Mouse (Mus musculus) heart, adult 10 weeks (tissue): ENCODE results near the gene Jkamp. TPM values are rescaled to one million over a fixed set of nuclear protein-coding genes. Genes with fewer than 3 reads are reported as not detected.

Source experiments
- polyA plus RNA-seq: library from polyadenylated mRNA; stranded (reverse); fragments of 350-450 nt; fragmentation: Illumina TruSeq; extraction: RNeasy Lipid Tissue Mini Kit (QIAGEN cat#74804); gene quantifications from one replicate; pipeline ENCODE4 v1.2.3, GENCODE M21; 2014; ENCODE audit warnings: low read depth, low replicate concordance

Gene Jkamp
- polyA plus RNA-seq = 25.4 TPM

GRCm38 (mm10) chr12:72085329-72086165 lies at the start of gene Jkamp, which contains the start of gene L3hypdh:
Gene Jkamp, plus strand, starts transcription at chr12:72085589.
Gene L3hypdh, minus strand, starts transcription at chr12:72085439.

GRCm38 (mm10) chr12:72070327-72071269 lies 14.8 kb upstream of the Jkamp start, which contains the start of gene Gpr135:
Gene Gpr135, minus strand, starts transcription at chr12:72071125.

Other genes starting within 250 kb of the Jkamp start
- gene Gpr135, start 14.5 kb upstream of the Jkamp start, polyA plus RNA-seq = 0.89 TPM
- gene L3hypdh, start 150 bp upstream of the Jkamp start, polyA plus RNA-seq = 11.2 TPM
- not detected for gene Ccdc175, start 99.4 kb downstream of the Jkamp start, polyA plus RNA-seq